Mouse (Mus musculus) cerebellum, postnatal 25 days (tissue): ENCODE results near the gene As3mt.

Experiments used
- DNase-seq, 2 experiments: peaks; one replicate each; pipeline ENCODE4 v3.0.0; 2021; ENCODE audit warnings: mixed read lengths in 2 of 2

Gene As3mt

DNA sequence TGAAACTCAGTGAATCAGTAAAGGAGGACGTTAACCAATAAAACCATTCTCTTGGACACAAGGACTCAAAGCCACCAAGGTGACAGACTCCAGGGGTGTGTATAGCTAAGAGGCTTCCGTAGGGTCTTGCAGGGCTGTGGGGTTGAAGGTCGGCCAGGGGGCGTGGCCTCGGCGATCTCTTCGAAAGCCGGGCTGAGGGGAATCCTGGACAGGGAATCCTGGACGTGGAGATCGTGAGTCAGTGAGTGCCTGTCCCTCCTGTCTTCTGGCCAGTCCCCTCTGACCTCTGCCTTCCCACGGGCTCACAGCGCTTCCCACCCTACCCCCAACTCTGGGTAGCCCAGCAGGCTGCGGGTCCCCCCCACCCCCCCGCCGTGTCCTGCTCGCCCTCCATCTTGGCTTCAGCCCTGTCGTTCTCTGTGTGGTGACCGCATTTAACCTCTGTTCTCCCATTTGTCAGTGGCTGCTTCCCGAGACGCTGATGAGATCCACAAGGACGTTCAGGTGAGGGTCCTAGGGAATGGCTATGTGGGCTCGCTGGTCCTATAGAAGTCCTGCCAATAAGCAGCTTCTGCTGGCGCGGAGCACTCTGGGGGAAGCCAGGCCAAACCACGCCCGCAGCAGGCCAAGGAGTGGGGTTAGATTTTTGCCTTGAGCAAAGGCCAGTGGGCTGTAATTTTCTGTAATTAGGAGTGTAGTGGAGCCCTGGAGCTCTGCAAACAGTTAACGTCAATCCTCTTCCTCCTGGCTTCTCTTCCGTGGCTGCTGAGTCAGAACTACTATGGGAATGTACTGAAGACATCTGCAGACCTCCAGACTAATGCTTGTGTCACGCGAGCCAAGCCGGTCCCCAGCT is at the start of gene As3mt:
Gene As3mt, plus strand, starts transcription at position 163 of the 856 bp plus-strand sequence.
- DNase-seq = peak; percentile 74 to 81

DNA sequence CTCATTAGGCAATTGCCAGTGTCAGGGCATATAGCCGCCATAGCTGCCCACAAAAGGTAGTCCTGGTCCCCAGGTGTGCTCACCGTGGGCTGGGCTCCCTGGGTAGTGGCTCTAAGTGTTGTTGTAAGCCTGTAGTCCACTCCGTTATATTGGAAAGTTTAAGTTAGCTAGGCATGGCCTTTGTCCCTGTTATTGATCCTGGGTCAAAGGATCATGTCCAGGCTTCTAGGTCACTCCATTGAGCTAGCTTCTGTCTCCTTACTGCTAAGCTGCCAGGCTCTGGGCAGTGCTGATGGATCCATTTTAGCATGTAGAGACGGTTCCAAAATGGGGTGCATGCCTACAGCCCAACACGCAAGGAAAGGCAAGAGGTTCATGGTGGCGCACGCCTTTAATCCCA is 48.9 kb upstream of the As3mt start:
- no peak for DNase-seq

DNA sequence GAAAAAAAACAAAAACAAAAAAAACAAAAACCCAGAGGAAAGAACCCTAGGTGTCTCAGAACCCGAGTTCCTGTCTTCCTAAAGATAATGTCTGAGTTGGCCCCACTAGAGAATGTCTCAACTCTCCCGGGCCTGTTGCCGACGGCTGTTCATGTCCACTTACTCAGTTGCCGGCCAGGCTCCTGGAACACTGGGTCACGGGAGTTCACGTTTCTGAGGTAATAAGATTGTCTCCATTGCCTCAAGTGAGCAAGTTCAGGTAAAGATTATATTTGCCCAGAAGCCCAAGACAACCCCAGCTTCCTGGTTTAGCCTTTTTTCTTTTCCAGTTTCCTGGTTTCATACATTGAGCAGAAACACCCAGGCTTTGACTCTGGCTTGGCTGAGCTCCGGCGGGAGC is 48.4 kb upstream of the As3mt start:
- DNase-seq = no peak

DNA sequence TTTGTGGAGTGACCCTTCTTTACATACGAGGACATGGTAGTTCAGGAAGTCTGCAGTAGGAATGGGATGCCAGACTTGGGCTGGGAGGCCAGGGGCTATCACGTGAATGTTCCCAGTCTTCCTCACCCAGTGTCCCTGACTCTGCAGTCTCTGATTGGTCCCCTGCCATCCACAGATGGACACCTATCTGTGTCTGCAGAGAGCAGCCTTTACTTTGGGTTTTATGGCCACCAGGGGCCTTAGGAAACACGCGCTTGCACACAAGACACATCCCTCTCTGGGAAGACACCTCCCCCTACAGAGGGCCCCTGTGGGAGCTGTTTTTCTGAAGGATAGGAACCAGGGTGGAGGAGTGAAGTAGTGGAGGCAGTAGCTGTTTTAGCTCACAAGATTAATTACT is 45.7 kb upstream of the As3mt start:
- DNase-seq = no peak

DNA sequence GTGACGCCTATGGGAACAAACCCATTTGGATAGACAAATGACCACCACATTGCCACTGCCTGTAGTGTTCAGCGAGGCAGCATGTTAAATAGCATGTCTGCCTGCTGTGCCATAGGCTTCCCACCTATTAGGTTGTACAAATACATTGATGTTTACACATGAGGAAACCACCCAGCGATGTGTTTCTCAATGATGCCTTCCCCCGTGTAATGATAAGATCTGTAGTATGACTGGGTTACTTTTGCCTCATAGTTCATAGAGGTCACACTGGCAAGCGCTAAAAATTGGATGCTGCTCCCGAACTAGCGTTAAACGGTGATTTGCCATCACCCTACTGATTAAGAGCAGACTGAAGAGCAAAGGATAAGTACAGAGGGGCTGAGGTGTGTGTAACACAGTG is 45.0 kb upstream of the As3mt start:
- no peak for DNase-seq

DNA sequence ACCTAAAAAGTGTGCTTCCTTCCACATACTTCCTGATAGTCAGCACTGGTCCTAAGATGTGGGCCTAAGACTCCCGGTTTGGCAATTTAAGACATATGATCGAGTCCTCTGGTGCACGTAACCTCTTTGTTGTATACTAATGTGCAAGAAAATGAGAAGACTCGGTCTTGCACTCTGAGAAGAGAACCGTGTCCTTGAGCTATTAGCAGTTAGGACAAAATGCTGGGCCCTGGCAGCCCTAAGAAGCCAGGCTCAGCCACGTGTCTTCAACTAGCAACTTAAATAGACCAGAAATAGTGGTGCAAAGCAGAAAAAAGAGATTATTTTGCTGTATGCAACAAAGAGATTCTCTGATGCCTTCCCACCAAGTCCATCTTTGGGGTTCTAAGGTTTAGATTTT is 44.5 kb upstream of the As3mt start:
- no peak for DNase-seq

DNA sequence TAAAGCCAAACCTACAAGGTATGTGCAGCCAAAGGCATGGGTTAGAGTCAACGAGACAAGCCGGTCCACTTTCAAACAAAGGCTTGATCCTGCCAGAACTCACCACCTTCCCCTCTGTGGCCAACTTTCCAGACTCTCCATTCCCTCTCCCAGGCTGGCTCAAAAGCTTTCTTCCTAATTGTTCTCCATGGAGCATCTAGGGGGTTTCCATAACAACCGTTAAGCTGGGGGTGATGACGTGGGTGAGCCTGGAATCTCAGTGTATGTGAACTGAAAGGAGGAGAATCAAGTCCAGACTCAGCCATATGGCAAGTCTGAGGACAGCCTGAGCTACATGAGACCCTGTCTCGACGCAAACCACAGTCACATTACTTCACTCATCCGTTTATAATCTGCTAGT is 41.8 kb upstream of the As3mt start:
- DNase-seq = no peak

DNA sequence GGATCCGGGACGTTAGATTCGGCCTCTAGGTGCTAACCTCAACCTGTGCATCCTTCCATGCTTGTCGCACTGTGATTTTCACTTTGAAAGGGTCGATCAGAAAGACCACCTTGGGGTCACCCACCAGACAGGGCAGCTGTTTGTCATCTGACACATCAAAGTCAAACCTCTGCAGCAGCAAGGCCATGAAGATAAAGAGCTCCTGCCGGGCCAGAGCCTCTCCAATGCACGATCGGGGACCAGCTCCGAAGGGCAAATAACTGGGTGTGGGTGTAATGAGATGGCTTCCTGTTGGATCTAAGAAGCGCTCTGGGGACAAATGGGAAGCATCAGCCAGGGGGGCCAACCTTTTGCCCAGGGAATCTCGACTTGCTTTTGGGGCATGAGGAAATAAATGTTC is 40.0 kb upstream of the As3mt start:
- DNase-seq = no peak

DNA sequence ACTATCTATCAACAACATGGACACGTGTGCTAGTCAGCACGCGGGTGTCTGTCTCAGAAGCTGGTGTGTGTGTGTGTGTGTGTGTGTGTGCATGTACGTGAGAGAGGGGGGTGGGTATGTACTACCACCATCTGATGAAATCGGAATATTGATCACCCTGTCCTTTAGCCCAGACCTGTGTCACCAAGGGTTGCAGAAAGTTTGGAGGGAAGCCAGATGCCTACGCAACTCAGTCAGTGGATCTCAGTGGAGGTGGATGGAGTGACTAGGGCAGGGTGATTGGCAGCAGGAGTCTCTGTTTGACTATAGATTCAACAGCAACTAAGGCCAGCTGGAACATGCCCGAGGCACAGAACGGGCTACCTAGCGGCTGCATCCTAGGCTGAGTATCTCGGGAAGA is 39.0 kb upstream of the As3mt start:
- no peak for DNase-seq

DNA sequence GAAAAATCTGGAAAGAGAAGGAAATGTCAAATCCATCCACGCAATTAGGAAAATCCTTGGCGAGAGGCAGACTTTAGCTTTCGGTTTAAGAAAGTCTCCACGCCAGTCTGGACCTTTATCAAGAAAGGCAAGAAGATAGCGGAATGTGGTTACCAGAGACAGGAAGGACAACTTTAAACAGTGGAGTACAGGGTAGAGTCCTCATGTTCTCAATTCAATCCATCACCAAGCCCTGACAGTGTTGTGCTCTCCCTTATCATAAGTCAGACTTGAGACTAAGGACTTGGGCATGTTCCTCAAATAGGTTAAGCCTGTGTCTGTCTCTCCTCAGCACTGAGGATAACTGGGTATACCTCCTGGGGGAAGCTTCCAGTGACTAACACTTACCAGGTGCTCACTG is 37.5 kb upstream of the As3mt start:
- no peak for DNase-seq

DNA sequence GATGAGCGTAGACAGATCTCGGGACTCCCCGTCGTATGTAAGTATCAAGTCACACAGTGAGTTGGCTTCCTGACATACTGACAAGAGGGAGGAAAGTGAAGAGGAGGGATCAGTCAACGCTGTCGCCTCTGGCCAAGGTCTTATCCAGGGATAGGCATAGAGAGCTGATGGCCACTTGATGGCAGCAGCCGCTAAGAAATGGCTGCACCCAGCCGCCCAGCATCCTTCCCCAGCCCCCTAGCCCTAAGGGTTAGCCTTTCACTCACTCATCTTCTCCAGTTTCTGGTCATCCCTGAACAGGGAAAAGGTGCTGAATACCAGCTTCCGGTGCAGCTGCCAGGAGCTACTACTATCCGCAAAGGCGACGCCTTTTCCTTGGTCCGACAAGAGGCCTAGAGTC is 36.6 kb upstream of the As3mt start:
- DNase-seq = peak; percentile 66 to 81

DNA sequence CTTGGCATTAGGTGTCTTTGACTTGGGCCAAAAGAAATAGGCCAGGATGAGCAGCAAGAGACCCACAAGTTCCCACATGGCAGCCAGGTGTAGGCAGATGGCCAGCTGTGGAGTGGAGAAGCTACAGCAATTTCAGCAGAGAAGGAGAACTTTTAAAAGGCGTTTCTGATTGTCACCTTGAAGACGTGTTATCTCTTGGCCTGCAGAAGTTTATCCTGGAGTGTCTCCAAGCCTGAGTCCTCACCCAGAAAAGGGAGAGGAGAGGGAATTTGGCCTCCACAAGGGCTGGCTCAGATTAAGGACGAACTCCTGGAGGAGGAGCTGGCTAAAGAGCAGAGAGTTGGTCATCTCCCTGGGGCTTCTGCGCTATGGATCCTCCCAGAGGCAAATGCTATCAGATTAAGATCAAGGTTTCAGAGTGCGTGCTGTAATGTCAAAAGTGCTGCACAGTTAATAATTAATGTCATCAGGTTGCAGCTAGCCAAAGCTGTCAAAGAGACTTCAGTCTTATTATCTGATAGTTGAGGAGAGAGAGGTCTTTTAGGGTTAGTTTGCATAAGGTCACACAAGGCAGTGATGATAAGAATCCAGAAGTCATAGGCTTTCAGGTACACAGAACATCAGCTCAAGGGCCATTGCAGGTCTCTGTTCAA is 34.4 kb upstream of the As3mt start, which contains the start of gene Cyp17a1:
Gene Cyp17a1, minus strand, starts transcription at position 407 of the 653 bp plus-strand sequence.
- no peak for DNase-seq

DNA sequence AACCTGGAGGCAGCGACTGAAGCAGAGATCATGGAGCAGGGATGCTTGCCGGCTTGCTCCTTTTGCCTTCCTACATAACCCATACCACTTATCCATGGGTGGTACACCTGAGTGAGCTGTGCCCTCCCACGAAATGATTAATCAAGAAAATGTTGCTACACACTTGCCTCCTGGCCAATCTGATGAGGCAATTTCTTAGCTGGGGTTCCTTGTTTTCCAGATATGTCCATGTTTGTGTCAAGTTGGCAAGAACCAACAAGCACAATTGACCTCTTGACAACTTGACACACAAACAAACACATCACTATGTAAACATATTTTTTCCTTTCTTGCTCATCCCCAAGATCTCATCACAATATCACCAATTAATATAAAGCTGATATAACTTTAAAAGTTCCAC is 31.6 kb upstream of the As3mt start:
- DNase-seq = no peak

DNA sequence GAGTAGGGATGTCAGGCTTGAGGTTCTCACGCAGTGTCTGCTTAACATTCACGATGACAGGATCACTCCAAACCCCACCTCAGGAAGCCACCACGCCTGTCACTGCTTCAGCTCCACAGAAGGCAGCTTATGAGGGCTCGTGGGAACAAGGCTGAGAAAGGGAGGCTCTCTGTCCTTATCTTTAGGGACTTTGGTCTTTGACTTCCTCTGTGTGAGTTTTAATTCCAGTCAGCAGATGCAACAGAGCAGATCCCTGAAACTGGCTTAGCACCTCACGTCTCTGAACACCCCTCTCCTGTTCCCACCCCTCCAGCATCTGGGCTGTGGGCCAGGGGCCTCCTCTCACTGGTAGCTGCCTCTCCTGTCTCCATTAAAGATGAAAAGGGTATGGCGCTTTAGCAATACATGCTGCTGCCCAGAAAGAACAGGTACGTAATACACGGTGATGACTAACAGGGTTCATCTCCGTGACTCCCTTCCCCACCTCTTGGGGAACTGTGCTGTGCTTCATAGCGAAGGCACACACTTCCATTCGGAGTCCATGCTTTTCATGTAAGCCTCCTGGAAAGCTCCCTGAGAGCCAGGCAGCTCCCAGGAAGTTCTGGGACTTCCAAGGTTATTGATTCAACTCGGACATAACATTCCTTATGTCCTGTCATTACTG is 27.4 kb upstream of the As3mt start:
- DNase-seq = no peak

DNA sequence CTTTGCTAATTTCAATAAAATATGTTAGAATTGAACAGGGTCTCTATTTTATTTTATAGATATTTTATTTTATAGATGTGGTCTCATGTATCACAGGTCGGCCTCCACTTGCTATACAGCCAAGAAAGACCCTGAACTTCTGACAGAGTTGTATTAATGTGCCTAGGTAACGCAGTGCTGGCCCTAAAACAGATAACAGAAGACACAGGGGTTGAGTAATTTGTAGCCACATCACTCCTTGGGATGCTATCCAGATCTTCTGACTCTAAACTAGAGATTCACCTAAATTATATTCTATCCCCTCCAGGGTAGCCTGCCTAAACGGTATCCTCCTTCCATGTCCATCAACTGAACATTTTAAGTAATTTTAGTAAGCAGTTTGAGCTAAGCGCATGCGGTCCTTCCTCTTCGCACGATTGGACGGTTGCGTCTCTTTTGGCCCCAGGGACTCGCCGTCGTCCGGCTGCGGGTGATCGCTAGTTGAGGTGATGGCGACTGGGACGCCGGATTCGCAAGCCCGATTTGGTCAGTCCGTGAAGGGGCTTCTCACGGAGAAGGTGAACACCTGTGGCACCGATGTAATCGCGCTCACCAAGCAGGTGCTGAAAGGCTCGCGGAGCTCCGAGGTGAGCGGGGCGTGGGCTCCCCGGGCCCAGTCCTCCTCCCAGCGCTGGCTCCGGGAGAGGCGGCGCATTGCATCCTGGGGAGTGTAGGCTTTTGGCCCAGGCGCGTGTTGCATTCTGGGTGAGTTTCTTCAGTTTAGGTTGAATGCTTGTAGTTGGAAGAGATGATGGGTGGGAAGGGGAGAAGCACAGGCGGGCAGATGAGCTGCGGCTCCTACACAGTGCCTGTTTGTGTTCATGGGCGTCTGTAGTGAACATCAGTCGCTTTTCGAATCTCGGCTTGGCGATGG is 17.5 kb upstream of the As3mt start, which contains the start of gene Borcs7:
Gene Borcs7, plus strand, starts transcription at position 447 of the 913 bp plus-strand sequence.
- peak; percentile 96 to 98 for DNase-seq

DNA sequence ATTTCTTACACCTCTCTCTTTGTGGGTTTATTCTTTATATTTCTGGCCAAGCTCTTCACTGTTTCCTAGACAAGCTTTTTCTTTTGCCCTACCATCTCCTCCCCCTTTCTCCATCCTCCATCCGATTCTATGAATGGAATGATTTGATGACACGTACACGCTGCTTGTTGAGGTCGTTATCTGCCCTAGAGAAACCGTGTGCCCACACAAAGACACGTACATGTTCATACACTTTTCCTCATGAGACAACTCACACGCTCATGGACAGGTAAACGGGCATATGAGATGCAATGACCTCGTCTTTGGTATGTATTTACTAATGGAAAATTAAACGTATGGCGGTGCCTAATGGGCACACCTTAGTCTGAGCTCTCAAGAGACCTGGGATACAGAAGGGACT is 16.9 kb upstream of the As3mt start:
- no peak for DNase-seq

DNA sequence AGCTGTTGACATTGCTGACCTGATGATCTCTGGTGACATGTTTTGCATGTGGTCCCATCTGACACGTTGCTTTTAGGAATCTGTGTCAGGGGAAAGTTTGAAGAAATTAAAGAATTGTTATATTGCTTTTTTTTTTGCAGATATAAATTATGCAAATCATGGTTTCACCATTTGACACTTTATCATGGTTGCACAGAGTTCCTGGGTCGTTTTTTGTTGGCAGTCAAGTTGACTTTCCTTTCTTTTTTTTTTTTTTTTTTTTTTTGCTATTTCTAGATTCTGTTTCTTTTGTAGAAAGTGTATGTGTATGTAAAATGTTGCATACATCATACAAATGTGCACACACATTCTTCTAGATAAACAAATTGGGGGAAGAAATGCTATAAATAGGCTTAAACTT is 16.2 kb upstream of the As3mt start:
- DNase-seq = no peak

DNA sequence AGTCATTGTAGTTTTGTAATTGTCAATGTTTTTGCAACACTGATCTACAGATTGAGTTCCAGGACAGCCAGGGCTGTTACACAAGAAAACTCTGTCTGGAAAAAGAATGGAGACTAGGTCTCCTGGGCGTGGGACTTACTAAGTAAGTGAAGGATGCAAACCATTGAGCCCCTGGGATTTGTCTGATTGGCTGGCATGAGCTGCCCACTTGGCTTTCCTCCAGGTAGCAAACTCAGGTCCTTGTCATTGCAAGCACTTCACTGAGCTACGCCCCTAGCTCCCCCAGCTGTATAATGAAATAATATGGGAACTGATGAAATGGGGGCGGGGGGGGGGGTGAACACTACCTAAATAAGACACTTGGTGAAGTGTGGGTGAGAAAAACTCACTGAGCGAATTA is 14.1 kb upstream of the As3mt start:
- no peak for DNase-seq

DNA sequence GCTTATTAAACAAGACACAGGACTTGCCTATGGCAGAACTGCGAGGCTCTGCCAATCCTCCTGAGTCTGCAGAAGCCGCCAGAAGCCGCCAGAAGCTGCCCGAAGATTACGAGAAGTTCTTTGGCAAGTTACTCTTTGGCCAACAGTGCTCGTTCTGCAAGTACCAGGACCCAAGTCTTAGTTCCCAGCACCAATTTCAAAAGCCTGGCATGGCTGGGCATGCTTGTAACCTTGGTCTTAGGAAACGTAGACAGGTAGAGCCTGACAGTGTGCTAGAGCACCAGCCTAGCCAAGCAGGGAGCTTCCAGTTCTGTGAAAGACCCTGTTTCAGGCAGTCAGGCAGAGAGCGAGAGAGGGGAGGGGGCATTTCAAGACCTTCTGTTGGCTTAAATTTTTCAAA is 10.8 kb upstream of the As3mt start:
- DNase-seq = no peak

DNA sequence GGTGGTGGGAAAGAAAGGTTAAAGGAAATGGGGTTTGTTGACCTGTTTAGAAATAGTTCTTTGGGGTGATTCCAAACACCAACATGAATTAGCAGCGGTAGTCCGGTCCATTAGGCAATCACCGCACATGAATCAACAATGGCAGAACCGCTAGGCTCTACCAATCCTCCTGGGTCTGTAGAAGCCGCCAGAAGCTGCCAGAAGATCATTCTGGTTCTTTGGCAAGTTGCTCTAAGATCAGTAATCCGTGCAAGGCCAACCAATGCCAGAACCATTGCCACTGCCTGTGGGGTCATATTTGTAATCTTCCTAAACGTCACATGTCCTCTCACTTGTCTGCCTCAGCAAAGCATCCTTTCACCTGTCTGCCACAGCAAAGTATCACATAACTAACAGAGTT is 10.3 kb upstream of the As3mt start:
- no peak for DNase-seq

DNA sequence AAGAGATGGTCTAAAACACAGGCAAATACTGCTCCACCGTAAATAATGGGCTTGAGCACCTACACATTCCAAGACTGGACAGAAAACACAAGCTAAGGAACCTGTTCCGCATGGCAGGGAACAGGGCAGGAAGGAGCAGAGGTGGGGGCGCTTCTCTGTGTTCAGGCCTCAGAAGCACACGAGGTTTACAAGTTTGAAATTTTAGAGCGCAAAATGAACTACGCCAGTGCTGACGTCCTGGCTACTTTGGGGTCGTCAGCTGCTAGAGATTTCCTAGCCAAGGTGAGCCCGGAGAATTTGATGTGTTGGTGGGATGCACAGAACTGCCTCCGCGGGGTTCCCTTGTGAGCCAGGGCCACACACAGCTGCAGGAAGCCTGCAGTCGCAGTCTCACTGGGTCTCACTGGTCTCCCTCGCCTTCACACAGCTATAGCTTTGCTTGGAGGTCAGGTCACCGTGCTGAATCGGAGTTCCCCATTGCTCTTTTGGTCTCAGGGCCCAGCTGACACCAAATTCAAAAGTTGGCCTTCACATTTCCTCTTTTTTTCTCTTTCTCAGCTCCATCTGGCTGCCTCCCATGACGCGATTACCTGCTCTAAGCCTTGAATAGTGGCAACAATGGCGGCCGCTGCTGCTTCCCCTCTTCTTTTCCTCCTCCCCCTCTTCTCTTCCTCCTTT is 9.3 kb upstream of the As3mt start:
- DNase-seq = no peak

DNA sequence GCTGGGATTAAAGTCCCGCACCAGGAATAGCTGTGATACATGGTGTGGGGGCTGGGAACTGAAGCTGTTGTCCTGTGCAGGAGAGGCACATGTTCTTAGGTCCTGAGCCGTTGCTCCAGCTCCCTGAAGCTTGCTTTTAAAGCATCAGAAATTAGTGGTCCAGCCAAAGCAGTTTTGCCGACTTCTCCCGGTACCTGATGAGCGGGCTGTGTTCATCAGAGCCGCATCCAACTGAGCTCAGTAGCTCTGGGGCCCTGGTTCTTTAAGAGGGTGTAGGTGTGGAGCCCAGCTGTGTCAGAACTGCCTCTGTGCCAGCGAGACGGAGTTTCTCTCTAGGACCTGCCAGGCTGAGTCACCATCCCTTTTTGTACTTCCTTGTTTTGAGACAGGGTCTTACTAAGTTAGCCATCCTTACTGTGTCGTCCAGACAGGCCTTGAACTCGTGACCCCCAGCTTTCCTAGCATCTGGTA is 8.2 kb upstream of the As3mt start:
- DNase-seq = no peak
